Mouse (Mus musculus): ENCODE measurements around the gene Efcab8. TPM values are rescaled to one million over a fixed set of nuclear protein-coding genes. Genes with fewer than 3 reads are reported as not detected.

The Efcab8 gene
- polyA plus RNA-seq (2017; shearing (Covaris generic)): not detected

GRCm38 (mm10) chr2:153779394-153779981 lies at the start of gene Efcab8:
Gene Efcab8, plus strand, starts transcription at chr2:153779931.

GRCm38 (mm10) chr2:153740500-153741436 lies 39.0 kb upstream of the Efcab8 start, which contains the start of gene Mapre1:
Gene Mapre1, plus strand, starts transcription at chr2:153741274.

GRCm38 (mm10) chr2:153870984-153871383 lies 91.3 kb downstream of the Efcab8 start, which contains the start of gene Sun5:
Gene Sun5, minus strand, starts transcription at chr2:153871084.

GRCm38 (mm10) chr2:153874745-153875144 lies 95.0 kb downstream of the Efcab8 start, which contains the start of gene Bpifb2:
Gene Bpifb2, plus strand, starts transcription at chr2:153875045.

Other genes with a start within 250 kb of the Efcab8 start
- 1.8 TPM for gene Nol4l, start 250.0 kb upstream of the Efcab8 start, polyA plus RNA-seq (2017; shearing (Covaris generic))
- 69.3 TPM for gene Commd7, start 147.2 kb upstream of the Efcab8 start, polyA plus RNA-seq (2017; shearing (Covaris generic))
- 4.7 TPM for gene Dnmt3b, start 130.5 kb upstream of the Efcab8 start, polyA plus RNA-seq (2017; shearing (Covaris generic))
- gene Dnmt3c, start 83.3 kb upstream of the Efcab8 start, polyA plus RNA-seq (2017; shearing (Covaris generic)): 0.21 TPM
- gene Mapre1, start 38.7 kb upstream of the Efcab8 start, polyA plus RNA-seq (2017; shearing (Covaris generic)): 219 TPM
- not detected for gene Sun5, start 91.2 kb downstream of the Efcab8 start, polyA plus RNA-seq (2017; shearing (Covaris generic))
- gene Bpifb2, start 95.1 kb downstream of the Efcab8 start, polyA plus RNA-seq (2017; shearing (Covaris generic)): not detected
- gene Bpifb6, start 120.5 kb downstream of the Efcab8 start, polyA plus RNA-seq (2017; shearing (Covaris generic)): not detected
- gene Bpifb3, start 138.3 kb downstream of the Efcab8 start, polyA plus RNA-seq (2017; shearing (Covaris generic)): not detected
- not detected for gene Bpifb4, start 158.3 kb downstream of the Efcab8 start, polyA plus RNA-seq (2017; shearing (Covaris generic))
- gene Bpifa6, start 195.0 kb downstream of the Efcab8 start, polyA plus RNA-seq (2017; shearing (Covaris generic)): not detected
- gene Bpifa2, start 228.3 kb downstream of the Efcab8 start, polyA plus RNA-seq (2017; shearing (Covaris generic)): not detected